Mouse (Mus musculus) liver, embryonic 12.5 days (tissue): ENCODE results near the gene Calml4. TPM values are rescaled to one million over a fixed set of nuclear protein-coding genes. Genes with fewer than 3 reads are reported as not detected.

Experiments
- ATAC-seq: fragments of 200-750 bp; cut with Nextera tagmentation; 2 replicates; pipeline ENCODE4 v1.8.0; 2017; ENCODE audit warnings: moderate number of reproducible peaks, mild to moderate bottlenecking, moderate library complexity
- H3K27ac ChIP-seq: fragments of 300-500 bp; sonication (generic); 2 replicates; pipeline ENCODE4 v1.5.1; 2016; ENCODE audit warnings: mild to moderate bottlenecking
- H3K27me3 ChIP-seq: fragments of 300-500 bp; sonication (generic); replicated peaks from 2 replicates; pipeline ENCODE4 v1.6.1; 2016; ENCODE audit warnings: mild to moderate bottlenecking, moderate library complexity
- H3K36me3 ChIP-seq: fragments of 300-500 bp; sonication (generic); 2 replicates; pipeline ENCODE4 v1.6.1; 2016; ENCODE audit warnings: mild to moderate bottlenecking, moderate library complexity
- H3K4me1 ChIP-seq: fragments of 300-500 bp; sonication (generic); 2 replicates; pipeline ENCODE4 v1.6.1; 2016
- H3K4me2 ChIP-seq: fragments of 300-500 bp; sonication (generic); 2 replicates; pipeline ENCODE4 v1.6.1; 2016; ENCODE audit warnings: mild to moderate bottlenecking, moderate library complexity
- H3K4me3 ChIP-seq: fragments of 300-500 bp; sonication (generic); 2 replicates; pipeline ENCODE4 v1.5.1; 2016; ENCODE audit warnings: mild to moderate bottlenecking, moderate library complexity
- H3K9ac ChIP-seq: fragments of 300-500 bp; sonication (generic); 2 replicates; pipeline ENCODE4 v1.6.1; 2016; ENCODE audit warnings: mild to moderate bottlenecking, moderate library complexity
- H3K9me3 ChIP-seq: fragments of 300-500 bp; sonication (generic); replicated peaks from 2 replicates; pipeline ENCODE4 v1.6.1; 2016; ENCODE audit warnings: mild to moderate bottlenecking, moderate library complexity
- WGBS: fragments of 180-500 bp; shearing (Covaris S2); methylation state at CpG from one replicate; pipeline ENCODE4 v1.1.7; 2016; ENCODE audit not compliant: insufficient replicate concordance; 5-methylcytosine and 5-hydroxymethylcytosine counted together
- polyA plus RNA-seq: library from polyadenylated mRNA; unstranded; fragments of >200 nt; fragmentation: Nextera tagmentation; extraction: Ambion mirVana; gene quantifications from 2 replicates; pipeline ENCODE4 v1.2.1, GENCODE M21; 2016

Gene Calml4
- 1.2 and 2.7 TPM in 2 replicates for polyA plus RNA-seq

DNA sequence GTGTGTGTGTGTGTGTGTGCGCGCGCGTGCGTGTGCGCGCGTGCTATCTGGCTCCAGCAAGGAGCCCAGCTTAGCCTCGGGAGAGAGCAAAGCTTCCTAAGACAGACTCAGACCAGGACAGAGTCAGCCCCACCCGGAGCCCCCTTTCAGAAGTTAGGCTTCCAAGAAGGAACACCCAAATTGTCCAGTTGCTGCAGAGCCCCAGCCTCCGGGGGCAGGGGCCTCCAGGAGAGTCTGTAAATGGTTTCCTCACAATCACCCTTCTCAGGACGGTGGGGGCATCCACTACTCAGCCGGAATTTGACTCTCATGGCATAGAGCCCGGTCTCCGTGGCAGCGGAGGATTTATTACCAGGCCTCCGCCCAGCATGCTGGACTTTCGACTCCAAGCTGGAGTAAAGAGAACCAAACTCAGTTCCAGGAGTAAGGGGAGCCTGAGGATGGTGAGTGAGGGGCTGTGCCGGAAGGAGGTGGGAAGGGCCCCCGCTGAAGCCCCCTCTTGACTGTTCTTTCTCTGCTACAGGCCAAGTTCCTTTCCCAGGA is at the start of gene Calml4:
Gene Calml4 (plus strand): TSS at position 362 of the 543 bp plus-strand sequence.
- H3K27ac ChIP-seq: no peak within 1 kb of the TSS
- H3K9ac ChIP-seq: no peak within 1 kb of the TSS
- no peaks in the 10 kb centered on the region for H3K9me3 ChIP-seq
- H3K36me3 ChIP-seq: no peaks in the 10 kb centered on the region
- 66% methylated on average over 20 of the region's 20 CpGs for WGBS
- H3K4me3 ChIP-seq: no peak within 1 kb of the TSS
- H3K27me3 ChIP-seq: no peaks in the 10 kb centered on the region
- peaks cover 12% of the 10 kb centered on the region for H3K4me1 ChIP-seq
- ATAC-seq: no peak
- no peak within 1 kb of the TSS for H3K4me2 ChIP-seq

DNA sequence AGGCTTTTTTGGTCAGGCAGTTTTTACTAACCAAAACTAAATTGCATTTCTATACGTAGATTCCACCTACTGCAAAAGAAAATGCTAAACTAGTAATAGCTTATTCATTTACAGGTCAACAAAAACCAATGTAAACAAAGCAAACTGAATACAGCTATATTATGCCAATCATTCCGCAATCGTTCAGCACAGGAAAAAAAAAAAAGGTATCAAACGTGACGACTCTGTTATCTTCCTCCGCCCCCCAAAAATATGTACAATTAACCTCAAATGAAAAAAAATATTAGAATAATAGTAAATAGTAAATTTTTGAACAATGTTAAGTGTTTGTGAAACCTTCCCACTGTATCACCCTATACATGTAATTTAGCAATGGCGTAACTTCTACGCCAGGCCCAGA is 47.8 kb upstream of the Calml4 start:
- ATAC-seq: no peak
- 16% methylated on average over 8 of the region's 8 CpGs for WGBS
- Histone ChIP-seq H3K4me1 (peaks cover 53% of the 10 kb centered on the region), H3K9me3 (no peaks in the 10 kb centered on the region), H3K27me3 (no peaks in the 10 kb centered on the region), H3K4me2 (peak overlapping the region; percentile 93), H3K36me3 (peaks cover 14% of the 10 kb centered on the region; the same call in 1 of the 2 replicates), H3K4me3 (peak overlapping the region; percentile 84), H3K27ac (peak overlapping the region; percentile 94), H3K9ac (peak overlapping the region; percentile 95)

DNA sequence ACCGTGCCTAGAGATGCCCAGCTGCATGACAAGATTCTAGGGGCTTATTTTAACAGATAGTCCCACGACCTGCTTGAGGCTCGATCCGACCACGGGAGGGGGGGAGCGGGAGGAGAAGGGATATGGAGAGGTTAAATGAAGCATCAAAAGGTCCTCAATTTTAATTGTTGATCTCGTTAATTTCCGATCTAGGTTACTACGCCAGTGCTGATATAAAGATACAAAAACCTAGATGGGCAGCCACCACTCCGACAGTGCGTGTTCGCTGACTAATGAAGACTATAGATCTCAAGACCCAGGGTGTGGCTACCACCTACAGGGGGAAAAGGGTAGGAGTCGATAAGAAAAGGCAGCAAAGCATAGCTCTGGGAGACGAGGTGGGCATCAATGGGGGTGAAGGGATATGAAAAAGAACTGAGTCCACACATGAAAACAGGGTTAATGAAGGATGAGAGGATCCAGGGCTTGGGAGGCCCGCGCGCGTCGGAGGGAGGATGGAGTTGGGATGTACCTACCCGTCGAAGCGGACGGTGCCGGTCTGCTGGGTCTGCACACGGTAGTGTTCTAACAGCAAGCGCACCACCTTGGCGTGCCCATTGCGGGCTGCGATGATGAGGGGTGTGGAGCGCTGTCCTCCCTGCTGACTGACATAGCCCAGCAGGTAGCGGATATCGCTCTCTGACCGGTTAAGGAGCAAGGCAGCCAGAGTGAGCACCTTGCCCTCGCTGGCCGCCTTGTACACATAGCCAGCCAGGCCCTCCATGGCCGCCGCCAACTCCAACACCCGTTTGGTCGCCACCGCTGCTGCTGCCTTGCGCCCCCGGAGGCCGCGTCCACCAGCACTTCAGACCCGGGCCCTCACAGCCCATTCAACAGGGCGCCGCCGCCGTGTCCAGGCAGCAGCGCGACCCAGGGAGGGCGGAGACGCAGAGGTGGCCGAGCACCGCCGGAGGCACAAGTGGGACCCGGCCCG is 47.1 kb upstream of the Calml4 start:
- H3K4me3 ChIP-seq: peak overlapping the region; percentile 84
- peak overlapping the region; percentile 94 for H3K27ac ChIP-seq
- H3K4me2 ChIP-seq: peak overlapping the region; percentile 93
- ATAC-seq: peak; percentile 75
- H3K36me3 ChIP-seq: peaks cover 14% of the 10 kb centered on the region; the same call in 1 of the 2 replicates
- peaks cover 50% of the 10 kb centered on the region for H3K4me1 ChIP-seq
- WGBS: under 1% methylated on average over 58 of the region's 58 CpGs
- H3K9me3 ChIP-seq: no peaks in the 10 kb centered on the region
- H3K9ac ChIP-seq: peak overlapping the region; percentile 95
- no peaks in the 10 kb centered on the region for H3K27me3 ChIP-seq

DNA sequence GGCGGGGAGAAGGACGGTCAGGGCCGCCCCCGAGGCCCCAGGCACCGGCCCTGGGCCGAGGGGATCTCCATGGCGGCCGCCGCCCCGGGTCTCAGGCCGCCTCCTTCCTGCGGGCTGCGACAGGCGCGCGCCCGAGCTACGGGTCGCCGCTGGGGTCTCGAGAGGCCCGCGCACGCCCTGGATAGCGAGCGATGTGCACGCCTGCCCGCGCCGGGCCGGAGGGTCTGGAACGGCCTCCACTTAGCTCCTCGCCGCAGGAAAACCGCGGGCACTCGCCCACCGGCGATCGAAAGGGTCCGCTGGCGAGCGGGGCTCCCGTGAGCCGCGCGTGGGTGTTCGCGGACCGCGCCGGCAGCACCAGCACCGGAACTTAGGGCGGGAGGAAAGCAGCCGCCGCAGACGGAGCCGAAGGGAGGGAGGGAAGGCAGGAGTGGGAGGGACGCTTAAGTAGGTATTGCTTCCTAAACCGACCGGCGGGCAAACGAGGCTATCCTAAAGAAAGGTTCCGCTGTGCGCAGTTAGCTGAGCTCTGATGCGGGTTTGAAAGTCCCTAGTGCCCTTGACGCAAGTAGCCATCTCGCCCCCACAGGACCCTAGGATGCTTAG is 46.3 kb upstream of the Calml4 start, which contains the start of gene Fem1b:
Gene Fem1b (minus strand): TSS at position 419 of the 606 bp plus-strand sequence.
- H3K27ac ChIP-seq: peak within 1 kb of the TSS; percentile 94
- peak; percentile 84 for ATAC-seq
- H3K36me3 ChIP-seq: peaks cover 14% of the 10 kb centered on the region; the same call in 1 of the 2 replicates
- H3K27me3 ChIP-seq: no peaks in the 10 kb centered on the region
- no peaks in the 10 kb centered on the region for H3K9me3 ChIP-seq
- peak within 1 kb of the TSS; percentile 95 for H3K9ac ChIP-seq
- 1% methylated on average over 68 of the region's 68 CpGs for WGBS
- peaks cover 44% of the 10 kb centered on the region for H3K4me1 ChIP-seq
- peak within 1 kb of the TSS; percentile 93 for H3K4me2 ChIP-seq
- peak within 1 kb of the TSS; percentile 84 for H3K4me3 ChIP-seq

DNA sequence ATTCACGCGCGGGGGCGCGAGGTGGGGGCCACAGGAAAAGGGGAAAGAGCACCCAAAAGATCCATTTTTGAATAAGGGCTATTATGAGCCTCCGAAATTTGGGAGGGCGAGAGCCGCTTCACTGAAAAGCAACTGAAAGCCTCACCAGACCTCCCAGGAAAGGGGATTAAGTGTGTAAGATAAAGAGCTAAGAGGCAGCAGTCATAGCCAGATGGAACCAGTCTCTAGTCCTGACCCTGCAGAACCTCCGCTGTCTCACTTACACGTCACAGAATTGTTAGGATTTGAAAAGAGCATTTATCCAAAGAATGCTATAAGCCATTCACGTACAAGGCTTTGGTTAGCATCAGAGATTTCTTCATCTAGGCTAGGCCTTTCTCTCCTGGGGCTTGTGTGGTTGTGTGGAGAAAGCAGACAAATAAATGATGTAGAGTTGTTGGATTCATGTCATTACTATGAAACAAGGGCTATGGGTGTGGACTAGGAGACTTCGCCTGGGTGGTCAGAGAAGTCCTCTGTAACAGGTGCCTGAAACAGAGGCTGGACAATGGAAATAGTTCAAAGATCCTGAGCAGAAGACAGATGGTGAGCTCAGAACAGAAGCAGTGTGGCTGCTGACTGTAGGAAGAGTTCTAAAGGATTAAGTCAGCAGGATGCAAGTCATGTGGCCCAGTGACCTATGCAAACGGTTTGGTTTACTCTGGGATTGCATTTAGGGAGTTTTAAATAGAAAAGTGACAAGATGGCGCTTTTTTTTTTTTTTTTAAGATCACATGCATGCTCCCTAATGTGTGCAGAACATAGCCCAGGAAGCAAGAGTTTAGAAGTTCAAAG is 45.4 kb upstream of the Calml4 start:
- whole genome bisulfite sequencing: 24% methylated on average over 14 of the region's 14 CpGs
- peak overlapping the region; percentile 94 for H3K27ac ChIP-seq
- H3K4me3 ChIP-seq: peak overlapping the region; percentile 84
- peaks cover 8% of the 10 kb centered on the region; the same call in 1 of the 2 replicates for H3K36me3 ChIP-seq
- H3K27me3 ChIP-seq: no peaks in the 10 kb centered on the region
- H3K4me2 ChIP-seq: peak overlapping the region; percentile 93
- ATAC-seq: no peak
- no peaks in the 10 kb centered on the region for H3K9me3 ChIP-seq
- peak overlapping the region; percentile 95 for H3K9ac ChIP-seq
- peaks cover 38% of the 10 kb centered on the region for H3K4me1 ChIP-seq

DNA sequence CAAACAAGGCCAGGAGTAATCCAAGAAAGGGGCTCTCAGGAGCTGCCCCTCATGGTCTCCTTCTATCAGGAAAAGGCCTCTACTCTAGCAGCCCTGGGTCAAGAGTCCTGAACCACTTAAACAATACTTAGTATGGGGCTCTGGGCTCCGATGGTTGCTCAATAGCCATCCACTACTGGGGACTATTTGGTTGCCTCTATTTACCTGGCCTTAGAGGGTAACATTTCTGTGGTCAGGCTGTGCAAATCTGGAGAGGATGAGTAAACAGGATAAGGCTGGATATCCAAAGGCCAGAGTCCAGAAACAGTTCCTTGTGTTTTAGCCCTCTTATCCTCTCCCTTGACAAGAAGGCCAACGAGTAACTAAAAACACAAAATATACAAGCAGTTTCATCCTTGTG is 43.1 kb upstream of the Calml4 start:
- H3K9ac ChIP-seq: no peak overlapping the region
- H3K4me2 ChIP-seq: no peak overlapping the region
- H3K9me3 ChIP-seq: no peaks in the 10 kb centered on the region
- no peaks in the 10 kb centered on the region for H3K36me3 ChIP-seq
- H3K27me3 ChIP-seq: no peaks in the 10 kb centered on the region
- H3K4me1 ChIP-seq: peaks cover 35% of the 10 kb centered on the region
- no peak overlapping the region for H3K4me3 ChIP-seq
- 72% methylated on average over 2 of the region's 2 CpGs for WGBS
- peak overlapping the region; percentile 38; the same call in 1 of the 2 replicates for H3K27ac ChIP-seq
- ATAC-seq: no peak

DNA sequence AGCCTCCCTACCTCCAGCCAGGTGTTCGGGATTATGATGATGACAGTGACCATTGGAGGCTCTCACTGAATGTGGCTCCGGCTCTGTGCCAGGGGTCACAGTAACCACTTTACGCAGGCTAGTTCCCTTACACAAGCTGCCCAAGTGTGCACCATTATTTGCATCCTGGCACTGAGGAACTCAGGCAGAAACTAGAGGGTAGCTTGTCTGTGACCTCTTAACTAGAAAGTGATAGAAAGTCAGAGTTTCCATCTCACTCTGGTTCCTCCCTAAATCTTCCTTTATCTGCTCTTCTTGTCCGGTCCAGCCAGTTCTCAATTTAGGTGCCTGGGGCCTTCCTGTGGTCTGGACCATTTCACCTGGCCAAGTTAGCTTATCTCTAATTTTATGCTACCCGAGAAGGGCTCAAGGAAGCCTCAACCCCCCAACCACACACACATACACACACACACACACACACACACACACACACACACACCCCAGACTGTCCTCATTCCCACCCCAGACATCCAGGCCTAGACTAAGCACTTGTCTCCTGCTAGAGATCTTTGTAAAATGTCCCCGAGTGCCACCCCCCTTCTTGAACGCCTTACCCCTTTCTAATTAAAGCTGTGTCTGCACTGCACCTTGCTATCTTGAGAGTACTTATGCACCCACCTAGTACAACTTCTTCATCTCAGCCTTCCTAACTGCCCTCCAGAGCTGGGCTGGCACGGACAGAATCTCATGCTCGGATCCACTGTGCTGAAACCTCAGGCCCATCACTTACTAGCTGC is 41.4 kb upstream of the Calml4 start:
- H3K27ac ChIP-seq: no peak overlapping the region
- peaks cover 28% of the 10 kb centered on the region for H3K4me1 ChIP-seq
- H3K9me3 ChIP-seq: no peaks in the 10 kb centered on the region
- no peak overlapping the region for H3K4me2 ChIP-seq
- 66% methylated on average over 9 of the region's 9 CpGs for WGBS
- ATAC-seq: no peak
- H3K36me3 ChIP-seq: no peaks in the 10 kb centered on the region
- no peak overlapping the region for H3K9ac ChIP-seq
- H3K27me3 ChIP-seq: no peaks in the 10 kb centered on the region
- H3K4me3 ChIP-seq: no peak overlapping the region

DNA sequence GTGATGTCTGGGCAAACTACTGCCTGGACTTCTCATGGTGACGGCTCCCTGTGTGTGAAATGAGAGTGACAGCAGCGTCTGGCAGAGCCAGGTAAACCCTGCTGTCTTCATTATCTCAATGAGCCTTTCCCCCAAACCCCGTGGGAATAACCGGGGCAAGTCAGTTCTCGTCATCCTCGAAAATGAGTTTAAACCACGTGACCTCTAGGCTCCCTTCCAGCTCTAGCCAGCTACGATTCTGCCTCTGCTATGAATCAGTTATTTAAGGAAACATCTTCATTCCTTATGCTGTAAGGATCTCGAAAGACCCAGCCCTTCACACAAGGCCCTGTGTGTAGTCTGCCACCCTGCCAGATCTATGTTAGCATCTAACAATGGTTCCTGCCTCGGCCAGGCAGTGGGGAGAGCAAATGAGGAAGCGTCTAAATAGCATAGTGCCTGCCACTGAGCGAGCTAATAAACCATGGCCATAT is 40.7 kb upstream of the Calml4 start:
- H3K27me3 ChIP-seq: no peaks in the 10 kb centered on the region
- WGBS: 55% methylated on average over 12 of the region's 12 CpGs
- H3K9ac ChIP-seq: no peak overlapping the region
- ATAC-seq: no peak
- no peak overlapping the region for H3K4me3 ChIP-seq
- H3K4me2 ChIP-seq: no peak overlapping the region
- H3K4me1 ChIP-seq: peaks cover 26% of the 10 kb centered on the region
- no peak overlapping the region for H3K27ac ChIP-seq
- no peaks in the 10 kb centered on the region for H3K9me3 ChIP-seq
- H3K36me3 ChIP-seq: no peaks in the 10 kb centered on the region

DNA sequence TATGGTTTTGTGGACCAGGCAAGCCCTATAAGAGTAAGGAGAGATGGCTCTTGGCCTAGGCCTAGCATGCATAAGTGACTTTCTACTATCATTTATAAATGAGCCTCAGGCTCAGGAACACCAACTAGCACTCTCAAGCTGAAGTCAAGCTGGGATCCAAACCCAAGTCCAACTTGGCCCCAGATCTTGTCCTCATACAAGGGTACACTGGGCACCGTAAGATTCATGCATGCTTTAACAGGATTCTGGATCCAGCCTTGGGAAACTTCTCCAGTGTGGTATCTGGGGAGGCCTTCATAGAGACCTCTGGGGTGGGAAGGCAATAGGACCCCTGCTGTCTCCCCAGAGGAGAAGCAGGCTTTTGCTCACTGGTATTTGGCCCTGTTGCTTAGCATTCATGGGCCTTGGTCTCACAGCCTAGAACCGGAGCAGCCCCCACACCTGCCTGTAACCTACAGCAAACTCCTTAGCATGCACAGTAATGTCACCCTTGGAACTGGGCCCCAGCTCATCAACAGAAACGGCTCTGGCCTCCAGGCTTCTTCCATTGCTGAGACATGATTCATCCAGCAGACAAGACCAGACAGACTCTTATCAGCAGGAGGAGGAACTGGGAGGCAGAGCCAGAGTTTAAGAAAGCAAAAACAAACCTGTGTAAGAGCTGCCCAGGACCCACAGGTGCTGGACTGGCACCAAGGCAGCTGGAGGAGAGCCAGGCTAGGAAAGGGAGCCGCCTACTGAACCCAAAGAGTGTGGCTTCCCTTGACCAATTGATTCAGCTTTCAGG is 39.9 kb upstream of the Calml4 start:
- ATAC-seq: no peak
- Histone ChIP-seq H3K4me3 (no peak overlapping the region), H3K9me3 (no peaks in the 10 kb centered on the region), H3K36me3 (no peaks in the 10 kb centered on the region), H3K4me1 (peaks cover 17% of the 10 kb centered on the region), H3K9ac (no peak overlapping the region), H3K27ac (no peak overlapping the region), H3K27me3 (no peaks in the 10 kb centered on the region), H3K4me2 (no peak overlapping the region)
- WGBS: 59% methylated on average over 4 of the region's 4 CpGs

DNA sequence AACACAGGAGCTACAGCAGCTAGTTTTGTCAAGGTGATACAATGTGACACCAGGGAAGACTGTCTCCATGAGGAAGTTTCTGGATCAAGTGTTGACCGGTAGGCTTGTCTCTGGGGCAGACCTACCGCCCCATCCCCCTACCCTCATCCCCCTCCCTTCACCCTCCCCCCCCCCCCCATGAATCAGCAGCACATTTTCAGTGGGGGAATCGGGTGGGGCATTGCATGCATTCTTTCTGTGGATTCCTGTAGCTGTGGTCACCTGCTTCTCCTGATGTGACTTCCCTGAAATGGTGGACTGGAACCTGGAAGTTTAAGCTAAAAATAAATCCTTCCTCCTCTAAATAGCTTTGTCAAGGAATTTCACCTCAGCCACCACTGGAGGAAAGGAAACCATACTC is 38.4 kb upstream of the Calml4 start:
- Histone ChIP-seq H3K4me2 (no peak overlapping the region), H3K27me3 (no peaks in the 10 kb centered on the region), H3K4me1 (peaks cover 14% of the 10 kb centered on the region), H3K27ac (no peak overlapping the region), H3K9ac (no peak overlapping the region), H3K36me3 (no peaks in the 10 kb centered on the region), H3K4me3 (no peak overlapping the region), H3K9me3 (no peaks in the 10 kb centered on the region)
- 58% methylated on average over 3 of the region's 3 CpGs for WGBS
- ATAC-seq: no peak
